Comparison of ENCODE assay signal across 16 mouse cellular contexts in the genomic region with DNA sequence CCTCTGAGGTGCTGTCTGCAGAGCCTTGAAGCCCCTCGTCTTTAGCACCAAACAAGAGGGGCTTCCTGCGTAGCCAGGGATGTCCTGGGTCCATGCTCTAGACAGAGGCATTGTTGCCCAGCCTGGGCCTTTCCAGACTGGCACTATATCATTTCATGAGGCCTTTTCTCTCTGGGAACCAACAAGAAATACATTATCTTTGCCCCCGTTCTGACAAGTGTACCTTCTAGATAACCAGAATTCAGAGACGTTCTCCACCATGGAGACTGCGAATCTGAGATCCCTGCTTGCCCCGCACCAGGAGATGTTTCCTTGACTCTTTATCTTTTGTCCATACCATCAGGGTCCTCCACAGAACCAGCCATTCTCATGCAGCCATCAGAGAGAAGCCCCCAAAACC. TPM values are rescaled to one million over a fixed set of nuclear protein-coding genes. Genes with fewer than 3 reads are reported as not detected.
DNase-seq lines count a peak whose midpoint lies in the region; ATAC-seq and TF ChIP-seq lines count a peak whose summit lies in the region.
"Had no signal": no experiment of that assay in that cellular context is flagged by ENCODE, and none has a peak within 500 bp of the region (broad histone marks: within the 10 kb centered on the region; RNA-seq: fewer than 3 reads in every experiment).

No protein-coding gene starts in this region.

- H3K27me3 ChIP-seq in kidney, embryonic 16.5 days (ENCODE audit: insufficient read depth, low read length) = no peaks in the 10 kb centered on the region
- no peaks in the 10 kb centered on the region for H3K27me3 ChIP-seq in stomach, embryonic 16.5 days (ENCODE audit: control insufficient read depth, insufficient read depth, low read length)
- H3K27me3 ChIP-seq in stomach, postnatal 0 days (ENCODE audit: control insufficient read depth, insufficient read depth, low read length) = no peaks in the 10 kb centered on the region
- 0 out of 2 replicates have a peak, but pooled peaks cover 8% of the 10 kb centered on the region for H3K27me3 ChIP-seq in limb, embryonic 13.5 days
- no peaks in the 10 kb centered on the region for H3K27me3 ChIP-seq in intestine, postnatal 0 days (replicated peaks; ENCODE audit: control insufficient read depth, insufficient read depth, low read length)
- H3K27me3 ChIP-seq: forebrain, embryonic 15.5 days had no signal

- DNase-seq in kidney, adult 11 months = no peak
- no peak for DNase-seq in stomach, postnatal 0 days (ENCODE audit: low spot score)
- no peak for DNase-seq in urinary bladder, postnatal 25 days (ENCODE audit: low spot score)
- DNase-seq: adrenal gland, postnatal 10 days; cerebellum, adult 8-10 months; gastrocnemius, postnatal 10 days; heart, postnatal 14 days; layer of hippocampus, postnatal 36 days; right cerebral cortex, postnatal 4 days had no signal

- no peak for TF ChIP-seq EP300 in stomach, postnatal 0 days (optimal IDR thresholded peaks at IDR 0.05)

- H3K4me1 ChIP-seq in kidney, embryonic 16.5 days (ENCODE audit: insufficient read depth, low read length) = peaks cover 13% of the 10 kb centered on the region
- 0 out of 2 replicates have a peak, but pooled peaks cover 12% of the 10 kb centered on the region for H3K4me1 ChIP-seq in stomach, embryonic 16.5 days (ENCODE audit: control insufficient read depth, insufficient read depth, low read length)
- no peaks in the 10 kb centered on the region for H3K4me1 ChIP-seq in stomach, postnatal 0 days (replicated peaks; ENCODE audit: control insufficient read depth, insufficient read depth)
- peaks cover 23% of the 10 kb centered on the region for H3K4me1 ChIP-seq in limb, embryonic 13.5 days
- no peaks in the 10 kb centered on the region for H3K4me1 ChIP-seq in intestine, postnatal 0 days (replicated peaks; ENCODE audit: control insufficient read depth, insufficient read depth, low read length)

- no peaks in the 10 kb centered on the region for H3K9me3 ChIP-seq in kidney, embryonic 16.5 days (ENCODE audit: low read length)
- no peaks in the 10 kb centered on the region for H3K9me3 ChIP-seq in stomach, embryonic 16.5 days (replicated peaks; ENCODE audit: control insufficient read depth, low read length)
- H3K9me3 ChIP-seq in stomach, postnatal 0 days (ENCODE audit: control insufficient read depth, low read length) = no peaks in the 10 kb centered on the region
- no peaks in the 10 kb centered on the region for H3K9me3 ChIP-seq in limb, embryonic 13.5 days
- no peaks in the 10 kb centered on the region for H3K9me3 ChIP-seq in intestine, postnatal 0 days (ENCODE audit: control insufficient read depth)
- H3K9me3 ChIP-seq: forebrain, embryonic 15.5 days; megakaryocyte, embryonic 14.5 days had no signal

- H3K4me3 ChIP-seq in kidney, embryonic 16.5 days (ENCODE audit: low read length) = no peak overlapping the region
- H3K4me3 ChIP-seq in stomach, embryonic 16.5 days (replicated peaks; ENCODE audit: low read length) = no peak overlapping the region
- H3K4me3 ChIP-seq in stomach, postnatal 0 days (ENCODE audit: low read depth, low read length) = no peak overlapping the region
- peak overlapping the region; percentile 26 for H3K4me3 ChIP-seq in limb, embryonic 13.5 days
- no peak overlapping the region for H3K4me3 ChIP-seq in intestine, postnatal 0 days (ENCODE audit: low read depth, low read length)
- H3K4me3 ChIP-seq: forebrain, embryonic 15.5 days had no signal

- H3K4me2 ChIP-seq in kidney, embryonic 16.5 days (replicated peaks; ENCODE audit: low read depth, low read length) = peak overlapping the region; percentile 37
- peak overlapping the region; percentile 48; the same call in 1 of the 2 replicates for H3K4me2 ChIP-seq in stomach, embryonic 16.5 days (ENCODE audit: low read depth, low read length)
- H3K4me2 ChIP-seq in stomach, postnatal 0 days (replicated peaks; ENCODE audit: low read depth) = no peak overlapping the region; the same call in 1 of the 2 replicates
- peak overlapping the region; percentile 58 for H3K4me2 ChIP-seq in limb, embryonic 13.5 days (replicated peaks)
- H3K4me2 ChIP-seq in intestine, postnatal 0 days (replicated peaks; ENCODE audit: low read depth) = no peak overlapping the region

- H3K9ac ChIP-seq in kidney, embryonic 16.5 days (replicated peaks; ENCODE audit: low read length) = no peak overlapping the region
- no peak overlapping the region for H3K9ac ChIP-seq in stomach, embryonic 16.5 days (ENCODE audit: low read length)
- H3K9ac ChIP-seq in stomach, postnatal 0 days (ENCODE audit: low read length) = no peak overlapping the region
- no peak overlapping the region for H3K9ac ChIP-seq in limb, embryonic 13.5 days
- no peak overlapping the region for H3K9ac ChIP-seq in intestine, postnatal 0 days (ENCODE audit: low read depth, low read length)
- H3K9ac ChIP-seq: forebrain, embryonic 15.5 days had no signal

- TF ChIP-seq CTCF in stomach, postnatal 0 days (IDR thresholded peaks at IDR 0.05; ENCODE audit: low read depth) = no peak
- TF ChIP-seq CTCF in intestine, postnatal 0 days (IDR thresholded peaks at IDR 0.05; ENCODE audit: low read depth) = no peak

- no peak overlapping the region for H3K27ac ChIP-seq in kidney, embryonic 16.5 days (ENCODE audit: low read length)
- H3K27ac ChIP-seq in stomach, embryonic 16.5 days (ENCODE audit: low read length) = no peak overlapping the region
- no peak overlapping the region for H3K27ac ChIP-seq in stomach, postnatal 0 days (replicated peaks)
- H3K27ac ChIP-seq in limb, embryonic 13.5 days = no peak overlapping the region
- no peak overlapping the region for H3K27ac ChIP-seq in intestine, postnatal 0 days (ENCODE audit: low read depth, low read length)
- H3K27ac ChIP-seq: forebrain, embryonic 15.5 days had no signal

- no peaks in the 10 kb centered on the region for H3K36me3 ChIP-seq in kidney, embryonic 16.5 days (ENCODE audit: insufficient read depth, low read length)
- H3K36me3 ChIP-seq in stomach, embryonic 16.5 days (ENCODE audit: control insufficient read depth, insufficient read depth, low read length) = no peaks in the 10 kb centered on the region
- H3K36me3 ChIP-seq in stomach, postnatal 0 days (ENCODE audit: control insufficient read depth, insufficient read depth, low read length) = no peaks in the 10 kb centered on the region
- no peaks in the 10 kb centered on the region for H3K36me3 ChIP-seq in limb, embryonic 13.5 days
- H3K36me3 ChIP-seq in intestine, postnatal 0 days (ENCODE audit: control insufficient read depth, insufficient read depth) = no peaks in the 10 kb centered on the region
- H3K36me3 ChIP-seq: forebrain, embryonic 15.5 days had no signal

- 88% methylated on average over 6 of the region's 6 CpGs for WGBS in kidney, embryonic 16.5 days
- WGBS in stomach, embryonic 16.5 days = 82% methylated on average over 6 of the region's 6 CpGs
- WGBS in stomach, postnatal 0 days = 90% methylated on average over 6 of the region's 6 CpGs
- WGBS in limb, embryonic 13.5 days = 90% methylated on average over 6 of the region's 6 CpGs
- WGBS in intestine, postnatal 0 days = 83% methylated on average over 6 of the region's 6 CpGs

- ATAC-seq in kidney, embryonic 16.5 days (ENCODE audit: low FRiP score, low TSS enrichment) = no peak
- no peak for ATAC-seq in stomach, embryonic 16.5 days (ENCODE audit: insufficient read depth, low FRiP score)
- ATAC-seq in stomach, postnatal 0 days (ENCODE audit: low FRiP score, low TSS enrichment) = no peak
- no peak for ATAC-seq in limb, embryonic 13.5 days (ENCODE audit: low FRiP score, low read depth)
- ATAC-seq in intestine, postnatal 0 days = no peak
- ATAC-seq: forebrain, embryonic 15.5 days had no signal

RNA-seq across cellular contexts. Expression of a gene that starts 32.7 kb away (rescaled TPM):
- 46.3 and 50.5 TPM in 2 replicates for polyA plus RNA-seq in kidney, embryonic 16.5 days (2015; fragmentation: Nextera tagmentation; extraction: Ambion mirVana)
- 34.5 and 41.5 TPM in 2 replicates for polyA plus RNA-seq in stomach, embryonic 16.5 days (2015; fragmentation: Nextera tagmentation; extraction: Ambion mirVana)
- polyA plus RNA-seq in stomach, postnatal 0 days (2015; fragmentation: Nextera tagmentation; extraction: Ambion mirVana) = 28.9 and 29.1 TPM in 2 replicates
- 0.10 and 0.23 TPM in 2 replicates for polyA plus RNA-seq in limb, embryonic 13.5 days (2015; fragmentation: Nextera tagmentation; extraction: Ambion mirVana)
- 1.1 and 1.5 TPM in 2 replicates for polyA plus RNA-seq in intestine, postnatal 0 days (2015; fragmentation: Nextera tagmentation; extraction: Ambion mirVana)
- polyA plus RNA-seq: forebrain, embryonic 15.5 days; limb, embryonic 14.5 days had no signal

Comparison
In these comparisons a context has a peak if more than half of its experiments do, and no peak if none do; other contexts are left out.
1. H3K4me2 ChIP-seq: peak in kidney, embryonic 16.5 days (single experiment), stomach, embryonic 16.5 days (single experiment) and limb, embryonic 13.5 days (single experiment); none in stomach, postnatal 0 days (single experiment) and intestine, postnatal 0 days (single experiment).
2. RNA of a gene that starts 32.7 kb away (polyA plus RNA-seq): 46.3 to 50.5 TPM in kidney, embryonic 16.5 days, 34.5 to 41.5 TPM in stomach, embryonic 16.5 days and 28.9 to 29.1 TPM in stomach, postnatal 0 days; 1.1 to 1.5 TPM in intestine, postnatal 0 days and 0.10 to 0.23 TPM in limb, embryonic 13.5 days; every median in the first group is over 10 times any median in the second.